ENCODE assay signal across 8 mouse cellular contexts in the genomic region with DNA sequence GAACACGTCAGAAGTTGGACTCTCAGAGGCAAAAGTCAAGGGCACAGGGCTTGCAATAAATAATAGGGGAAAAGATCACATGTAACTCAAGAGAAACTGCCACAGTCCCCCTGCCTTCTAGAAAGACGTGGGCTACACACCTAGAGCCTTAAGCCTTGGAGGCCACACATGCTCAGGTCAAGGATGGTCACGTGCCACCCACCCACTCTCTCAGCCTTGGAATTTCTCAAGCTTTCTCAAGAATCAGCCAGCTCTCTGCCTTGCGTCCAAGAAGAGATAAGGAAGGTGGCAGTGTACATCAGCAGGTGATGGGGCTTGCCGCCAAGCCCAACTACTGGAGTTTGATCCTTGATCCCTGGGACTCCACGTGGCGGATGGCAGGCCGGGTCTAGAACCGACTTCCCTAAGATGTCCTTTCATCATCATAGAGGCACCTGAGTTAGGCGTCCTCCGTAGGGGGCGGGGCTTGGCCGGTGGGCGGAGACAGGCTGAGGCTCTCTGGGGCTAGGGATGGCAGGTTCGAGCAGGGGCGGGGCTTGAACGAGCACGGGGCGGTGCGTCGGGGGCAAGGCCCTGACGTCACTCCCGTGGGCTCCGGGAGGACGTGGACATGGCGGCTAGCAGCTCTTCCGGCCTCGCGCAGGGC. TPM values are rescaled to one million over a fixed set of nuclear protein-coding genes. Genes with fewer than 3 reads are reported as not detected.
DNase-seq lines count a peak whose midpoint lies in the region; ATAC-seq and TF ChIP-seq lines count a peak whose summit lies in the region.

A gene (plus strand): TSS at position 576 of the 646 bp plus-strand sequence.

- H3K4me2 ChIP-seq in hindbrain, embryonic 13.5 days: peak within 1 kb of the TSS; percentile 66

- no peaks in the 10 kb centered on the region for H3K9me3 ChIP-seq in hindbrain, embryonic 13.5 days

- CTCF ChIA-PET in Patski (lab: Charles Lee): no interaction called here

- in situ Hi-C loops in Patski (cut with MboI; ENCODE audit: low pct_unique_long_range_greater_than_20kb): no loop called here

- H3K36me3 ChIP-seq in hindbrain, embryonic 13.5 days: peaks cover 7% of the 10 kb centered on the region; the same call in 1 of the 2 replicates

- peak within 1 kb of the TSS; percentile 84 for H3K9ac ChIP-seq in hindbrain, embryonic 13.5 days

- WGBS in hindbrain, embryonic 13.5 days: 9% methylated on average over 29 of the region's 29 CpGs

- DNase-seq in Patski (ENCODE audit: low read depth, low spot score): peak; percentile 57
- DNase-seq in cerebellum, postnatal 14 days: peak; percentile 97 to 98
- peak; percentile 91 to 94 for DNase-seq in frontal cortex, postnatal 14 days (ENCODE audit: low spot score in 2 of 2)
- peak; percentile 83 to 84 for DNase-seq in layer of hippocampus, postnatal 25 days (ENCODE audit: extremely low spot score in 1 of 2, low spot score in 1 of 2)
- DNase-seq in lung, postnatal 25 days (ENCODE audit: low spot score): peak; percentile 93
- DNase-seq in retina, embryonic 14.5 days (ENCODE audit: low spot score): peak; percentile 85
- peak; percentile 98 for DNase-seq in thymus, postnatal 4 days

- H3K4me1 ChIP-seq in hindbrain, embryonic 13.5 days (replicated peaks): peaks cover 40% of the 10 kb centered on the region

- peak within 1 kb of the TSS; percentile 70 for H3K4me3 ChIP-seq in hindbrain, embryonic 13.5 days

- H3K27ac ChIP-seq in hindbrain, embryonic 13.5 days: no peak within 1 kb of the TSS

- POLR2A ChIA-PET in Patski (lab: Charles Lee): interaction anchor here (0.6 to 0.9 kb wide), 2 partner anchors 15 to 1535 kb away, joined by 3 to 7 read pairs; no protein-coding TSS in a partner anchor

- H3K27me3 ChIP-seq in Patski: peaks cover 2% of the 10 kb centered on the region
- peaks cover 6% of the 10 kb centered on the region for H3K27me3 ChIP-seq in hindbrain, embryonic 13.5 days

- ATAC-seq in Patski: peak; percentile 83
- ATAC-seq in hindbrain, embryonic 13.5 days (ENCODE audit: low FRiP score): peak; percentile 62

- no peak for TF ChIP-seq CTCF in Patski (IDR thresholded peaks at IDR 0.05)

RNA-seq across cellular contexts. Expression of the gene that starts here (rescaled TPM):
- 11.7 TPM for polyA plus RNA-seq in Patski (2021)
- 19.7 and 21.6 TPM in 2 replicates for polyA plus RNA-seq in hindbrain, embryonic 13.5 days (2015; fragmentation: Nextera tagmentation; extraction: Ambion mirVana)
- 10 to 100 TPM; 55.6 to 69.0 TPM for total RNA-seq in layer of hippocampus, postnatal 25 days (2021)
